Mouse (Mus musculus) liver, postnatal 0 days (tissue): ENCODE data around the gene Cpm. TPM values are rescaled to one million over a fixed set of nuclear protein-coding genes. Genes with fewer than 3 reads are reported as not detected.

Source experiments
- ATAC-seq: fragments of 200-750 bp; cut with Nextera tagmentation; 2 replicates; pipeline ENCODE4 v1.8.0; 2017; ENCODE audit warnings: mild to moderate bottlenecking, moderate library complexity
- DNase-seq: peaks from one replicate; pipeline ENCODE4 v3.0.0-alpha.2; 2016
- H3K27ac ChIP-seq: fragments of 300-500 bp; sonication (generic); 2 replicates; pipeline ENCODE4 v1.5.1; 2014; ENCODE audit warnings: antibody characterized with exemption, moderate library complexity, mild to moderate bottlenecking, low read depth
- H3K27me3 ChIP-seq: fragments of 300-500 bp; sonication (generic); 2 replicates; pipeline ENCODE4 v1.6.1; 2014; ENCODE audit warnings: low read length, control low read depth, mixed read lengths; ENCODE audit not compliant: insufficient read depth
- H3K36me3 ChIP-seq: fragments of 300-500 bp; sonication (generic); replicated peaks from 2 replicates; pipeline ENCODE4 v1.6.1; 2014; ENCODE audit warnings: mild to moderate bottlenecking, control low read depth, low read length, moderate library complexity, mixed read lengths; ENCODE audit not compliant: insufficient read depth
- H3K4me1 ChIP-seq: fragments of 300-500 bp; sonication (generic); 2 replicates; pipeline ENCODE4 v1.6.1; 2014; ENCODE audit warnings: antibody characterized with exemption, mild to moderate bottlenecking, control low read depth; ENCODE audit not compliant: insufficient read depth
- H3K4me2 ChIP-seq: fragments of 300-500 bp; sonication (generic); 2 replicates; pipeline ENCODE4 v1.6.1; 2014; ENCODE audit warnings: low read depth, mild to moderate bottlenecking, low read length, moderate library complexity, mixed read lengths
- H3K4me3 ChIP-seq: fragments of 300-500 bp; sonication (generic); 2 replicates; pipeline ENCODE4 v1.5.1; 2014; ENCODE audit warnings: low read depth, low read length
- H3K9ac ChIP-seq: fragments of 300-500 bp; sonication (generic); replicated peaks from 2 replicates; pipeline ENCODE4 v1.6.1; 2014; ENCODE audit warnings: mild to moderate bottlenecking, moderate library complexity
- H3K9me3 ChIP-seq: fragments of 300-500 bp; sonication (generic); 2 replicates; pipeline ENCODE4 v1.6.1; 2016; ENCODE audit warnings: mild to moderate bottlenecking, control low read depth, low read length, mixed read lengths
- CTCF ChIP-seq: sonication (generic); IDR thresholded peaks from 2 replicates; pipeline ENCODE4 v1.5.1; 2016; ENCODE audit warnings: antibody characterized with exemption, low read depth
- EP300 ChIP-seq: IDR thresholded peaks from 2 replicates; pipeline ENCODE4 v1.6.1; 2016; ENCODE audit warnings: antibody characterized with exemption, low read depth, mild to moderate bottlenecking
- WGBS: fragments of 180-500 bp; shearing (Covaris S2); extraction: QIAGEN DNeasy Blood & Tissue Kit; methylation state at CpG from one replicate; pipeline ENCODE4 v1.1.7; 2014; ENCODE audit not compliant: insufficient replicate concordance; 5-methylcytosine and 5-hydroxymethylcytosine counted together
- polyA plus RNA-seq: library from polyadenylated mRNA; unstranded; fragments of >200 nt; fragmentation: Nextera tagmentation; extraction: Ambion mirVana; gene quantifications from 2 replicates; pipeline ENCODE4 v1.2.1, GENCODE M21; 2015

Cpm gene
- polyA plus RNA-seq, 1 experiment from 2014 or later: 7.0 TPM

GRCm38 (mm10) chr10:117601146-117602035 lies 27.9 kb upstream of the Cpm start:
- H3K4me3 ChIP-seq: no peak overlapping the region
- no peak overlapping the region for H3K9ac ChIP-seq
- TF ChIP-seq CTCF: no peak
- TF ChIP-seq EP300: no peak
- DNase-seq (no peak), ATAC-seq (no peak)
- 71% methylated on average over 8 of the region's 8 CpGs for WGBS
- no peak overlapping the region for H3K4me2 ChIP-seq
- H3K27me3 ChIP-seq: no peaks in the 10 kb centered on the region
- no peaks in the 10 kb centered on the region for H3K9me3 ChIP-seq
- no peaks in the 10 kb centered on the region for H3K36me3 ChIP-seq
- H3K27ac ChIP-seq: no peak overlapping the region
- H3K4me1 ChIP-seq: peaks cover 2% of the 10 kb centered on the region; the same call in 1 of the 2 replicates

DNA sequence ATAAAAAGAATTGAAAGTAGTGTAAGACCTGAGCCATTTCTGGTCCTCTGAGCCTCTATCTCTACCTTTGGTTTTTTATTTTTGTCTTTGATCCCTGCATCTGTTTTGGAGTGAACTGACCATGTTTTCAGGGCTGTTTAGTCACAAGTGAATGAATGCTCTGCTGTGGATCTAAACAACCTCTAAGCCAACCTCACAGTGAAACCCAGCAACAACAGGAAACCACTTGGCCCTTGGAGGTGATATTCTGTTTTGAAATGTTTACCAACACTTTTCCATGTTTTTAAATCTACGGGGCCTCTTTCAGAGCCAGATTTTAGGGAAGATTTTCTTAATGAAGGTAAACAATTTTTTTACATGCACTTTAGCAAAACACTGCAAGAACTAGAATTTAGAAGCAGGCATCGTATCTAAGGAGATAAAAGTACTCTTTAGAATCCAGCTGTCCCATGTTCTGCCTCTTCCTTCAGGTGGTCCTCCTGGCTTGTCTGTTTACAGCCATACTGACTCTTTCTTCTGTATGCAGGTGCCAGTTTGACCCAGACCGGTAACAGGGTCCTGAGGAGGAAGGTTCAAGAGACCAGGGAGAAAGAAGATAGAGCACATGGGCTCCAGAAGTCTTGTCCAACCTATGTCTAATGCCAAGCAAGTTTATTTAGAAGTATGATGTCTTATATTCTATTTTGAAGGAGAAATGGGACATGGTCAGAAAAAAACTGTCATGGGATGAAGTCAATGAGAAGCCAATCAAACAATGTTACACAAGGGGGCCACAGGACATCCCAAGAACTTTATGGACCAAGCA lies 26.8 kb upstream of the Cpm start:
- Histone ChIP-seq H3K4me2 (no peak overlapping the region), H3K27ac (no peak overlapping the region), H3K36me3 (no peaks in the 10 kb centered on the region), H3K27me3 (no peaks in the 10 kb centered on the region), H3K9ac (no peak overlapping the region), H3K9me3 (no peaks in the 10 kb centered on the region), H3K4me1 (no peaks in the 10 kb centered on the region), H3K4me3 (no peak overlapping the region)
- TF ChIP-seq CTCF: no peak
- TF ChIP-seq EP300: no peak
- DNase-seq: no peak
- 80% methylated on average over 3 of the region's 3 CpGs for WGBS
- no peak for ATAC-seq

GRCm38 (mm10) chr10:117603130-117603833 lies 26.0 kb upstream of the Cpm start:
- H3K4me1 ChIP-seq: no peaks in the 10 kb centered on the region
- no peaks in the 10 kb centered on the region for H3K36me3 ChIP-seq
- DNase-seq (no peak), ATAC-seq (no peak)
- H3K27ac ChIP-seq: no peak overlapping the region
- no peaks in the 10 kb centered on the region for H3K27me3 ChIP-seq
- H3K9me3 ChIP-seq: no peaks in the 10 kb centered on the region
- no peak overlapping the region for H3K9ac ChIP-seq
- TF ChIP-seq EP300 (no peak), CTCF (no peak)
- WGBS: 76% methylated on average over 8 of the region's 8 CpGs
- H3K4me2 ChIP-seq: no peak overlapping the region
- no peak overlapping the region for H3K4me3 ChIP-seq

GRCm38 (mm10) chr10:117603834-117604623 lies 25.3 kb upstream of the Cpm start:
- no peak overlapping the region for H3K4me2 ChIP-seq
- WGBS: 80% methylated on average over 14 of the region's 14 CpGs
- H3K9me3 ChIP-seq: no peaks in the 10 kb centered on the region
- TF ChIP-seq CTCF (no peak), EP300 (no peak)
- H3K36me3 ChIP-seq: no peaks in the 10 kb centered on the region
- no peaks in the 10 kb centered on the region for H3K27me3 ChIP-seq
- DNase-seq (no peak), ATAC-seq (no peak)
- H3K4me3 ChIP-seq: no peak overlapping the region
- H3K4me1 ChIP-seq: no peaks in the 10 kb centered on the region
- H3K27ac ChIP-seq: no peak overlapping the region
- H3K9ac ChIP-seq: no peak overlapping the region

DNA sequence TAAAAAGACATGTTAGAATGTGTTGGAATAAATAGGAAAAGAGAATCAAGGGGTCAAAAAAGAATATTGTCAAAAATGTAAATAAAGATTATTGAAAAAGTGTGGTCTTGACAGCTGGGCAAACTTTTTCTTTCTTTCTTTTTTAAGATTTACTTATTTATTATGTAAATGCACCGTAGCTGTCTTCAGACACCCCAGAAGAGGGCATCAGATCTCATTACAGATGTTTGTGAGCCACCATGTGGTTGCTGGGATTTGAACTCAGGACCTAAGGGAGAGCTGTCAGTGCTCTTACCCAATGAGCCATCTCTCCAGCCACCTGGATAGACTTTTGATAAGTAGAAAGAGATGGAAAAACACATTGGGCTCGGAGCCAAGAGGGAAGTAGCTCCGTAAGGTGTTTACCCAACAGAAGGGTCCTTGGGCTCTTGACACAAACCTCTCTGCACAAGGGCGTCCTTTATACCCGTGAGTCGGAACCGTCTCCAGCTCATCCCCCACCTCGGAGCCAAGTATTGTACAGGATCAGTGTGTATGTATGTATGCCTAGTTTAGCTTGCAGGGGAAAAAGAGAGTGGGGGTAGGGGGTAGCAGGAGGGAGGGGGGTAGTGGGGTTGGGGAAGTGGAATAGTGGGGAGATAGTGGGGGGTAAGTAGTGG lies 24.5 kb upstream of the Cpm start:
- Histone ChIP-seq H3K27me3 (no peaks in the 10 kb centered on the region), H3K4me2 (no peak overlapping the region), H3K4me3 (no peak overlapping the region), H3K9me3 (no peaks in the 10 kb centered on the region), H3K27ac (no peak overlapping the region), H3K4me1 (no peaks in the 10 kb centered on the region), H3K9ac (no peak overlapping the region), H3K36me3 (no peaks in the 10 kb centered on the region)
- TF ChIP-seq EP300: no peak
- no peak for TF ChIP-seq CTCF
- ATAC-seq: no peak
- DNase-seq: no peak
- WGBS: 76% methylated on average over 8 of the region's 8 CpGs
